Mouse (Mus musculus) urinary bladder, postnatal 25 days (tissue): ENCODE data around the gene 4930451I11Rik.

Experiments
- DNase-seq: peaks from one replicate; pipeline ENCODE4 v3.0.0; 2022; ENCODE audit warnings: low spot score

4930451I11Rik gene

GRCm38 (mm10) chr7:126780971-126781635 lies 50.3 kb downstream of the 4930451I11Rik start, which contains the start of gene Tbx6:
Gene Tbx6 (plus strand): TSS chr7:126781483.
- no peak for DNase-seq
